Mouse (Mus musculus): ENCODE measurements at regions not wholly inside any gene's neighbourhood (a gene's known extent, or its start where the extent isn't known, plus 50 kb on each side); places are given as distances from the start of the nearest gene placed in this dataset.

DNA sequence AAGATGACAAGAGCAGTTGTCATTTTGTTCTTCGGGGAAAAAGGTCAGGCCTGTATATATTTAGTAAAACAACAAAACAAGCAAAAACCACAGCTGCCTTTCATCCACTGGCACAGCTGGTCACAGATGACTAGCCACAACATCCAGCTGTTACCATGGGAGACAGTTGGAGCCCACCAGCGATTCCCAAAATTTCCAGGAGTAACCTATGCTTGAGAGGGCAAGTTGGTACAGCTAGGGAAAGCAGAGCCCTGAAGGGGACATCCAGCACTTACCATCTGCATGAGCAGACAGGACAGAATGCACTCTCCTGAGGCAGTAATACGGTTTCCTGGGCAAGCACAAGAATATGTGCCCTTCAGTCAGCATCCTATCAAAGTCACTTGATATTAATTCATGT is 62.9 kb upstream of the Nap1l1 start:
- ATAC-seq (replicated peaks in 1 of 2; ENCODE audit: insufficient read depth in 1 of 2, low FRiP score in 2 of 2, low TSS enrichment in 1 of 2, low read depth in 1 of 2, poor library complexity in 2 of 2, severe bottlenecking in 2 of 2) = no peak

DNA sequence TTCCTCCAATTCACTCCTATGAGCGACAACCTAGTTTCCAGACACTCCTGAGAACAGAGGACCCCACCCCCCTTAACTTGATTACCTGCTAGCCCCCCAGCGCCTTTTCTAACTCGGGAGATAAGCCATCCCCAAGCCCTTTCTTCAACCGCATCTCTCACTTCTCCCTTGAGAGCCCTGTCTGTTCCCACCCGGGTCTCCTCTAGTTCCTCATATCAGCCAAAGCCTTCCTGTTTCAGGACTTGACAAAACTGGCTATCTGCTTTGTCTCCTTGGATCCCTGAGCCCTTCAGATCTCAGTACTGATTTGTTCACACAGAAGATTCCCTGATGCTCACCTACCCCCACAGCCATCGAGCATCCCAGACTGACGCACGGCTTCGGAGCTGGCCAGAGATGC is 61.5 kb upstream of the Nap1l1 start:
- ATAC-seq (replicated peaks in 1 of 2; ENCODE audit: insufficient read depth in 1 of 2, low FRiP score in 2 of 2, low TSS enrichment in 1 of 2, low read depth in 1 of 2, poor library complexity in 2 of 2, severe bottlenecking in 2 of 2) = peak; percentile 17 to 39; a peak in 1 of 4 replicates

DNA sequence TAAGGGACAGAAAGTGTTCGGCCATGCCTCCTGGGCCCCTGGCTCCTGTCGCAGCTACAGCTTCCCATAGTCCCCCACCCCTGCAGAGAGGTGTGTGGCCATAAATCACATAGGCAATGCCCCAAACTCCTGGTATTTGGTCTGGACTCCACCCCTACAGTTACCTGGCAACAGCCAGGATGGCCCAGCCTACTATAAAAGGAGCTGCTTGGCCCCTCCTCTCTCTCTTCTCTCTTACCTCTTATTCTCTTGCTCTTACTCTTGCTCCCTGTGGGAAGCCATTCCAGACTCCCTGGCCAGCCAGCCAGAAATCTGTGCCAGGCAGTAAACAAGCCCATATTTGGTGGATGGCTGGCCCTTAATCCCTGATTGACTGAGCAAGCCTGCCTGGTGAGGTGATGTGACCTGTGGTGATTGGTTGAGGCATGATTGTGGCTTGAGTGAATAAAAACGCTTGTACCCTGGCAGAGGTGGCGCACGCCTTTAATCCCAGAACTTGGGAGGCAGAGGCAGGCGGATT is 56.4 kb upstream of the Nap1l1 start:
- no peak for ATAC-seq (replicated peaks in 1 of 2; ENCODE audit: insufficient read depth in 1 of 2, low FRiP score in 2 of 2, low TSS enrichment in 1 of 2, low read depth in 1 of 2, poor library complexity in 2 of 2, severe bottlenecking in 2 of 2)

DNA sequence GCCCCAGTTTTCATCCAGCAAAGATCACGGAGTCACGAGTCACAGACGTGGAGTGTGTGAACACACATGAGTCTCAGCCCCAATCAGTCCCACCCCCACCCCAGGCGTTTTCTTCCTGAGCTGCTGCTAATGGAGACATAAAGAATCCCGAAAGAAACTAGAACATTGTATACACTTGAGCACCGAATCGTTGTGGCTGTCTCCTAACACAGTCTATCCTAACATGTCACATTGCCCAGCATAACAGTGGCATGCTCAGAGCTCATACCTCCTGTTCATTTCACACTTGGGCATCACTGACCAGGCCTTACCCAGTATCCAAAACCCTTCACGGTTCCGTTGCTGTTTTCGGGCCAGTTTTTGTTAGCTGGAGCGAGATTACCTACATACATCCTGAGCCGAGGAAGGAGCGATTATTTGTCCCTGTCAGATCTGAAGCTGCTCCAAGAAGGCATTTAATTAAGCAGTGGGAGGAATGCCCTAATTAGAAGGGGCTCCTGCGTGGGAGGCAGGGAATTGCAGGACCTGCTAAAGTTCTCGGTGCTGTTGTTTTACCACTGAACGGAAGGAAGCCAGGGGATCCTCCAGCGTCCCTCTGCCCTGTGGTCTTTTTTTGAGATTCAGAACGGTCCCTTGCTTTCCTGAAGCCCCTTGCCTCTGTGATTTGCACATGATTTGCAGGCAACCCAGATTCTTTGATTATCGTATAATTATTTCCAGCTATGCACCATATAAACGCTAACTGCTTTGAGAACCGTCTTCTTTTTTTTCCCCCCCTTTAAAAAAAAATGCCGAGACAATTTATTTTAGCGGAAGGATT is 53.4 kb upstream of the Nap1l1 start:
- ATAC-seq (replicated peaks in 1 of 2; ENCODE audit: insufficient read depth in 1 of 2, low FRiP score in 2 of 2, low TSS enrichment in 1 of 2, low read depth in 1 of 2, poor library complexity in 2 of 2, severe bottlenecking in 2 of 2) = no peak

DNA sequence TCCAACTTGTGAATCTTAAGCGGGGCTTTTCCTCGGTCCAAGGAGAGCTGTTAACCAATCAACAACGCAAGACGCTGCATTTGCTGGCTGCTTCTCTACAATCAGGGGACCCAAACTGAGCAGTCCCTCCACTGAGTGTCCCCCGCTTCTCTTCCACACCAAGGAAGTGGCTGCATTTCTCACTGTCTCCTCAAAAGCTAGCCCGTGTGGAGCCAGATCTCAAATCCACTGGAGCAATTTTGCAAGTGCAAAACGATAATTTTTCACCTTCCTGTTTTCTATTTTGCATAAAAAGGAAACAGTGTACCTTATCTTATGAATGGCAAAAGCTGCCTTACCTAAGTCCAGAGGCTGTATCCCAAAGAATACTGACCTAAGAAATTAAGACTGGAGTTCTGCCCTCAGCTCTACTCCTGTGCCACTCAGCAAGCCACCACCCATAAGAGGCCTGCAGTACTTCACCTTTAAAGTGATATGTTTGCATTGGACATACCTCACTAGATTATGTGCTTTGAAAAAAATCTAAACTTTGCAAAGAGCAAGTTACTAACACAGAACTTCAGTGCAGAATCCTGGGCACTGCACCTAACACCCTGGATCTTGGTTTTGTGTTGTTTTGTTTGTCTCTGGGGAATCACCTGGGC is 52.7 kb upstream of the Nap1l1 start:
- no peak for ATAC-seq (replicated peaks in 1 of 2; ENCODE audit: insufficient read depth in 1 of 2, low FRiP score in 2 of 2, low TSS enrichment in 1 of 2, low read depth in 1 of 2, poor library complexity in 2 of 2, severe bottlenecking in 2 of 2)

DNA sequence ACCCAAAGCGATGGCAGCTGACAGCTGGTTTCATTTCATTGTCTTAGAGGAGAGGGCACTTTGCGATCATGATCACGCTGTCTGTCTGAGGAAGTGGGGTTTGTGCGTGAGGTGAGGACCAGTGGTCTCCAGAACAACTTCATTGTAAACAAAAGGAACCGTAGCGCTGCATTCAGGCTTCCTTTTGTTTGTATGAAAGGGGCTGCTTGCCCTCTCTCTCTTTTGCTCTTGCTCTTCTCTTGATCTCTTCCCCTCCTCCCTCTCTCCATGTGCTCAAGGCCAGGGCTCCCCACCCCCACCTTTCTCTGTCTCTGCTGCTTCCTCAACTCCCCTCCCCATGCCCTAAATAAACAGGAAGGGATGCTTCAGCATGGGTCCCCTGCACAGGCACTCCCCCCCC is 51.0 kb upstream of the Nap1l1 start:
- peak; percentile 8 to 15; a peak in 1 of 4 replicates for ATAC-seq (replicated peaks in 1 of 2; ENCODE audit: insufficient read depth in 1 of 2, low FRiP score in 2 of 2, low TSS enrichment in 1 of 2, low read depth in 1 of 2, poor library complexity in 2 of 2, severe bottlenecking in 2 of 2)

DNA sequence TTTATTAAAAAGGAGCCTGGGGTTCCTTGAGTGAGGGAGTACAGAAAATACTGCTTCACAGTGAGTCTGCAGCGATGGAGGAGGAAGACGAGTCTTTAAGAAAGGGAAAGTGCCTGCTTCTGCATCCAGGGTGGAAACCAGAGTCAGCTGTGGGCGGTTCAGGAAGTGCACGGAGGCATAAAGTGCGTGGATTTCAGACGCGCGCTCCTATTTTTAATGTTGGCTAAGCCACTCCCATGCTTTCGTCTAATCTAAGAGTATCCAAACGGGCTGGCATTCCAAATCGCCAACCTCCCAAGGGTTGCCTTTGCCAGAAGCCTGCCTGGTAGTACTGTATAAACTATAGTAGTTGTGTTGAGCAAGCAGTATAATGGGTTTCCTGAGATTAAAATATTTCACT is 50.4 kb upstream of the Nap1l1 start:
- peak; percentile 77 to 79 for ATAC-seq (replicated peaks in 1 of 2; ENCODE audit: insufficient read depth in 1 of 2, low FRiP score in 2 of 2, low TSS enrichment in 1 of 2, low read depth in 1 of 2, poor library complexity in 2 of 2, severe bottlenecking in 2 of 2)

All from hematopoietic stem cell, adult 5-6 weeks (primary cell).